Mouse (Mus musculus): ENCODE measurements around the gene Thy1. TPM values are rescaled to one million over a fixed set of nuclear protein-coding genes. Genes with fewer than 3 reads are reported as not detected.

Gene Thy1
- total and polyA plus RNA-seq, 2 experiments from 2014 or later = 24.7 to 98.0 TPM

GRCm38 (mm10) chr9:44075996-44076763 lies 33.0 kb downstream of the Thy1 start:
- Histone ChIP-seq H3K36me3 (ENCODE audit: insufficient read depth, low read length) (no peaks in the 10 kb centered on the region), H3K4me2 (ENCODE audit: low read depth, low read length, poor library complexity, severe bottlenecking) (no peak overlapping the region), H3K27ac (ENCODE audit: low read depth, low read length) (no peak overlapping the region), H3K9me3 (ENCODE audit: low read length) (no peaks in the 10 kb centered on the region), H3K4me1 (ENCODE audit: insufficient read depth, low read length) (no peaks in the 10 kb centered on the region), H3K9ac (replicated peaks; ENCODE audit: low read length, poor library complexity, severe bottlenecking) (no peak overlapping the region), H3K27me3 (ENCODE audit: insufficient read depth, low read length) (no peaks in the 10 kb centered on the region), H3K4me3 (ENCODE audit: low read depth, low read length) (no peak overlapping the region)
- WGBS = 70% methylated on average over 16 of the region's 16 CpGs
- no peak for TF ChIP-seq CTCF (IDR thresholded peaks at IDR 0.05)
- DNase-seq (ENCODE audit: low spot score) (no peak), ATAC-seq (ENCODE audit: low FRiP score) (no peak)

- peak; percentile 64 for TF ChIP-seq CTCF (IDR thresholded peaks at IDR 0.05)
- no peaks in the 10 kb centered on the region for H3K36me3 ChIP-seq (ENCODE audit: insufficient read depth, low read length)
- H3K4me2 ChIP-seq (ENCODE audit: low read depth, low read length, poor library complexity, severe bottlenecking) = no peak overlapping the region
- 14% methylated on average over 5 of the region's 5 CpGs for WGBS
- peak; percentile 80 for DNase-seq (ENCODE audit: low spot score)
- H3K9me3 ChIP-seq (ENCODE audit: low read length) = no peaks in the 10 kb centered on the region
- no peak overlapping the region for H3K9ac ChIP-seq (replicated peaks; ENCODE audit: low read length, poor library complexity, severe bottlenecking)
- ATAC-seq (ENCODE audit: low FRiP score) = no peak
- no peaks in the 10 kb centered on the region for H3K4me1 ChIP-seq (ENCODE audit: insufficient read depth, low read length)
- H3K27ac ChIP-seq (ENCODE audit: low read depth, low read length) = no peak overlapping the region
- no peaks in the 10 kb centered on the region for H3K27me3 ChIP-seq (ENCODE audit: insufficient read depth, low read length)
- H3K4me3 ChIP-seq (ENCODE audit: low read depth, low read length) = no peak overlapping the region
These were observed 33.6 kb downstream of the Thy1 start for GRCm38 (mm10) chr9:44076764-44077120.

GRCm38 (mm10) chr9:44077266-44077910 lies 34.2 kb downstream of the Thy1 start:
- WGBS = 82% methylated on average over 11 of the region's 11 CpGs
- DNase-seq (ENCODE audit: low spot score) = no peak

GRCm38 (mm10) chr9:44078136-44078797 lies 35.1 kb downstream of the Thy1 start:
- Histone ChIP-seq H3K27me3 (ENCODE audit: insufficient read depth, low read length) (no peaks in the 10 kb centered on the region; the same call in none of the 2 replicates), H3K4me3 (ENCODE audit: low read depth, low read length) (no peak overlapping the region), H3K4me1 (ENCODE audit: insufficient read depth, low read length) (no peaks in the 10 kb centered on the region), H3K9me3 (ENCODE audit: low read length) (no peaks in the 10 kb centered on the region), H3K27ac (ENCODE audit: low read depth, low read length) (no peak overlapping the region), H3K4me2 (ENCODE audit: low read depth, low read length, poor library complexity, severe bottlenecking) (no peak overlapping the region), H3K36me3 (ENCODE audit: insufficient read depth, low read length) (no peaks in the 10 kb centered on the region), H3K9ac (replicated peaks; ENCODE audit: low read length, poor library complexity, severe bottlenecking) (no peak overlapping the region)
- ATAC-seq (ENCODE audit: low FRiP score) (no peak), DNase-seq (ENCODE audit: low spot score) (no peak)
- TF ChIP-seq CTCF (IDR thresholded peaks at IDR 0.05) = no peak
- 83% methylated on average over 10 of the region's 10 CpGs for WGBS

More at GRCm38 (mm10) chr9:44077266-44077910, 34.2 kb downstream of the Thy1 start:
- Histone ChIP-seq H3K27me3 (ENCODE audit: insufficient read depth, low read length) (no peaks in the 10 kb centered on the region), H3K9me3 (ENCODE audit: low read length) (no peaks in the 10 kb centered on the region), H3K4me3 (ENCODE audit: low read depth, low read length) (no peak overlapping the region), H3K4me2 (ENCODE audit: low read depth, low read length, poor library complexity, severe bottlenecking) (no peak overlapping the region), H3K27ac (ENCODE audit: low read depth, low read length) (no peak overlapping the region), H3K4me1 (ENCODE audit: insufficient read depth, low read length) (no peaks in the 10 kb centered on the region), H3K9ac (replicated peaks; ENCODE audit: low read length, poor library complexity, severe bottlenecking) (no peak overlapping the region), H3K36me3 (ENCODE audit: insufficient read depth, low read length) (no peaks in the 10 kb centered on the region)
- ATAC-seq (ENCODE audit: low FRiP score) = no peak
- no peak for TF ChIP-seq CTCF (IDR thresholded peaks at IDR 0.05)

- TF ChIP-seq CTCF (IDR thresholded peaks at IDR 0.05) = no peak
- Histone ChIP-seq H3K9me3 (ENCODE audit: low read length) (no peaks in the 10 kb centered on the region), H3K27me3 (ENCODE audit: insufficient read depth, low read length) (peaks cover 5% of the 10 kb centered on the region), H3K4me1 (ENCODE audit: insufficient read depth, low read length) (peaks cover 7% of the 10 kb centered on the region; the same call in 1 of the 2 replicates), H3K9ac (replicated peaks; ENCODE audit: low read length, poor library complexity, severe bottlenecking) (no peak overlapping the region), H3K4me2 (ENCODE audit: low read depth, low read length, poor library complexity, severe bottlenecking) (no peak overlapping the region), H3K4me3 (ENCODE audit: low read depth, low read length) (no peak overlapping the region), H3K27ac (ENCODE audit: low read depth, low read length) (no peak overlapping the region), H3K36me3 (ENCODE audit: insufficient read depth, low read length) (no peaks in the 10 kb centered on the region)
- DNase-seq (ENCODE audit: low spot score) (peak; percentile 89), ATAC-seq (ENCODE audit: low FRiP score) (peak; percentile 38; the same call in 1 of the 2 replicates)
- WGBS = 28% methylated on average over 12 of the region's 16 CpGs
These were observed 36.0 kb downstream of the Thy1 start for GRCm38 (mm10) chr9:44078955-44079756.
